ENCODE assay signal across 8 mouse cellular contexts in the genomic region with DNA sequence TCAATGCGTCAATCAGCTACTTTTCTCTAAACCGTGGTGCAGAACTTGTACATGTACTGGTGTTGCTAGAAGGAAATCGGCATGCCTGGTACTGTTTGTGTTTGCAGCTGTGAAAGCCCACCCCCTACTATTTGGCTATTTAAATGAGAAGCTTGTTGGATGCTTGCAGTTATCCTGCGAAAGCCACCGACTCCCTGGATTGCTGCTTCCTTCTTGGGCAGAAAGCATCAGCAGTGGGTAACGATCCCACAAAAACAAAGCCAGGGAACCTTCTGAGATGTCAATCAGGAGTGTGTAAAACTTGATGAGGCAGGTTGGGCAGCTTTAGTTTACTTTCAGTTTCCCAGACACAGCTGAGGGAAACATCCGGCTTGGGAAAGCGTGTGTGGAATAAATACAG. TPM values are rescaled to one million over a fixed set of nuclear protein-coding genes. Genes with fewer than 3 reads are reported as not detected.
DNase-seq lines count a peak whose midpoint lies in the region; ATAC-seq lines count a peak whose summit lies in the region.

No protein-coding gene starts in this region.

- ATAC-seq in embryonic facial prominence, embryonic 14.5 days (ENCODE audit: low read depth): no peak
- ATAC-seq in intestine, embryonic 14.5 days (replicated peaks; ENCODE audit: low FRiP score, low TSS enrichment, low read depth): no peak
- no peak for ATAC-seq in activated CD4-positive, CD25-positive, alpha-beta regulatory T cell, adult 4 months

- H3K4me1 ChIP-seq in embryonic facial prominence, embryonic 14.5 days (ENCODE audit: control insufficient read depth, insufficient read depth, low read length): no peaks in the 10 kb centered on the region
- no peaks in the 10 kb centered on the region for H3K4me1 ChIP-seq in intestine, embryonic 14.5 days (replicated peaks; ENCODE audit: control insufficient read depth, insufficient read depth, low read length)

- no peak overlapping the region for H3K27ac ChIP-seq in embryonic facial prominence, embryonic 14.5 days (replicated peaks; ENCODE audit: low read depth, low read length)
- no peak overlapping the region for H3K27ac ChIP-seq in intestine, embryonic 14.5 days (ENCODE audit: low read depth)

- no peaks in the 10 kb centered on the region for H3K9me3 ChIP-seq in embryonic facial prominence, embryonic 14.5 days (ENCODE audit: control insufficient read depth, low read length)
- H3K9me3 ChIP-seq in intestine, embryonic 14.5 days (ENCODE audit: control insufficient read depth, low read length): no peaks in the 10 kb centered on the region

- H3K4me3 ChIP-seq in embryonic facial prominence, embryonic 14.5 days (ENCODE audit: low read depth, low read length): peak overlapping the region; percentile 56
- no peak overlapping the region for H3K4me3 ChIP-seq in intestine, embryonic 14.5 days (ENCODE audit: low read depth, low read length)

- H3K27me3 ChIP-seq in embryonic facial prominence, embryonic 14.5 days (replicated peaks; ENCODE audit: control insufficient read depth, insufficient read depth, low read length): peaks cover 28% of the 10 kb centered on the region
- peaks cover 28% of the 10 kb centered on the region for H3K27me3 ChIP-seq in intestine, embryonic 14.5 days (replicated peaks; ENCODE audit: control insufficient read depth, insufficient read depth, low read length)

- H3K4me2 ChIP-seq in embryonic facial prominence, embryonic 14.5 days (ENCODE audit: low read depth, low read length): peak overlapping the region; percentile 70
- peak overlapping the region; percentile 92 for H3K4me2 ChIP-seq in intestine, embryonic 14.5 days (ENCODE audit: low read length)

- peak; percentile 7 to 23 for DNase-seq in layer of hippocampus, postnatal 10 days (ENCODE audit: low spot score in 2 of 2)
- no peak for DNase-seq in layer of hippocampus, postnatal 14 days (ENCODE audit: low spot score in 2 of 2)
- no peak for DNase-seq in embryonic facial prominence, embryonic 14.5 days (ENCODE audit: low spot score)
- no peak for DNase-seq in intestine, embryonic 14.5 days (ENCODE audit: low spot score)
- DNase-seq in neural tube, embryonic 10.5 days (ENCODE audit: extremely low spot score, low spot score): peak; percentile 18
- DNase-seq in c-Kit-positive CD71-positive TER-119-positive erythroid progenitor cells, embryonic 14.5 days (ENCODE audit: low spot score): no peak
- no peak for DNase-seq in right cerebral cortex, postnatal 4 days

- WGBS in embryonic facial prominence, embryonic 14.5 days: 7% methylated on average over 8 of the region's 8 CpGs
- WGBS in intestine, embryonic 14.5 days: 10% methylated on average over 8 of the region's 8 CpGs

- peak overlapping the region; percentile 59; the same call in 1 of the 2 replicates for H3K9ac ChIP-seq in embryonic facial prominence, embryonic 14.5 days (ENCODE audit: low read depth, low read length)
- no peak overlapping the region for H3K9ac ChIP-seq in intestine, embryonic 14.5 days (ENCODE audit: low read length)

- no peaks in the 10 kb centered on the region for H3K36me3 ChIP-seq in embryonic facial prominence, embryonic 14.5 days (ENCODE audit: control insufficient read depth, insufficient read depth, low read length)
- no peaks in the 10 kb centered on the region for H3K36me3 ChIP-seq in intestine, embryonic 14.5 days (ENCODE audit: control insufficient read depth, insufficient read depth, low read length)

RNA-seq across cellular contexts. Expression of a gene that starts 0.7 kb away (rescaled TPM):
- 100 to 1,000 TPM; 417 TPM for total RNA-seq in layer of hippocampus, postnatal 10 days (2021)
- 100 to 1,000 TPM; 462 to 539 TPM for total RNA-seq in layer of hippocampus, postnatal 14 days (2021)
- polyA plus RNA-seq in embryonic facial prominence, embryonic 14.5 days (2014; fragmentation: Nextera tagmentation; extraction: Ambion mirVana): 2.0 and 2.2 TPM in 2 replicates
- 1.3 and 1.5 TPM in 2 replicates for polyA plus RNA-seq in intestine, embryonic 14.5 days (2014; fragmentation: Nextera tagmentation; extraction: Ambion mirVana)
- under 1 TPM in 1 of 2 experiments, not detected in 1; 0.19 TPM for polyA plus RNA-seq in activated CD4-positive, CD25-positive, alpha-beta regulatory T cell, adult 4 months (2017; shearing (Covaris generic))

Comparison
In these comparisons a context has a peak if more than half of its experiments do, and no peak if none do; other contexts are left out.
1. DNase-seq: peak in layer of hippocampus, postnatal 10 days (2 of 2) and neural tube, embryonic 10.5 days (single experiment); none in layer of hippocampus, postnatal 14 days (0 of 2), embryonic facial prominence, embryonic 14.5 days (single experiment), intestine, embryonic 14.5 days (single experiment), c-Kit-positive CD71-positive TER-119-positive erythroid progenitor cells, embryonic 14.5 days (single experiment) and right cerebral cortex, postnatal 4 days (single experiment).